Mouse (Mus musculus) forebrain, embryonic 14.5 days (tissue): ENCODE data around the gene Rasl11a. TPM values are rescaled to one million over a fixed set of nuclear protein-coding genes. Genes with fewer than 3 reads are reported as not detected.
"Not testable (repeated sequence)": the region's sequence is repeated elsewhere in the genome, so short reads cannot be mapped to it uniquely, and the experiment has no call there.

Experiments
- ATAC-seq: fragments of 200-750 bp; cut with Nextera tagmentation; 2 replicates; pipeline ENCODE4 v1.8.0; 2017; ENCODE audit warnings: mild to moderate bottlenecking, moderate library complexity
- DNase-seq: peaks from one replicate; pipeline ENCODE4 v3.0.0-alpha.2; 2015; ENCODE audit warnings: low spot score
- H3K27ac ChIP-seq: fragments of 300-500 bp; sonication (generic); 2 replicates; pipeline ENCODE4 v1.5.1; 2014; ENCODE audit warnings: low read depth, mild to moderate bottlenecking, control low read depth, low read length, moderate library complexity
- H3K27me3 ChIP-seq: fragments of 300-500 bp; sonication (generic); replicated peaks from 2 replicates; pipeline ENCODE4 v1.6.1; 2014; ENCODE audit warnings: low read length, control low read depth, mixed read lengths; ENCODE audit not compliant: control insufficient read depth, insufficient read depth
- H3K36me3 ChIP-seq: fragments of 300-500 bp; sonication (generic); 2 replicates; pipeline ENCODE4 v1.6.1; 2014; ENCODE audit warnings: low read length, control low read depth; ENCODE audit not compliant: control insufficient read depth, insufficient read depth
- H3K4me1 ChIP-seq: fragments of 300-500 bp; sonication (generic); 2 replicates; pipeline ENCODE4 v1.6.1; 2014; ENCODE audit warnings: antibody characterized with exemption, low read length, control low read depth; ENCODE audit not compliant: control insufficient read depth, insufficient read depth
- H3K4me2 ChIP-seq: fragments of 300-500 bp; sonication (generic); 2 replicates; pipeline ENCODE4 v1.6.1; 2014; ENCODE audit warnings: mild to moderate bottlenecking, control low read depth, low read length
- H3K4me3 ChIP-seq: fragments of 300-500 bp; sonication (generic); 2 replicates; pipeline ENCODE4 v1.5.1; 2014; ENCODE audit warnings: low read depth, low read length, control low read depth
- H3K9ac ChIP-seq: fragments of 300-500 bp; sonication (generic); 2 replicates; pipeline ENCODE4 v1.6.1; 2014; ENCODE audit warnings: mild to moderate bottlenecking, low read length, control low read depth, moderate library complexity
- H3K9me3 ChIP-seq: fragments of 300-500 bp; sonication (generic); replicated peaks from 2 replicates; pipeline ENCODE4 v1.6.1; 2016; ENCODE audit warnings: low read length, control low read depth, mixed read lengths; ENCODE audit not compliant: control insufficient read depth
- WGBS: fragments of 180-500 bp; shearing (Covaris S2); extraction: QIAGEN DNeasy Blood & Tissue Kit; methylation state at CpG from one replicate; pipeline ENCODE4 v1.1.7; 2014; 5-methylcytosine and 5-hydroxymethylcytosine counted together
- polyA plus RNA-seq: library from polyadenylated mRNA; unstranded; fragments of >200 nt; fragmentation: Nextera tagmentation; extraction: Ambion mirVana; gene quantifications from 2 replicates; pipeline ENCODE4 v1.2.1, GENCODE M21; 2014

Rasl11a gene
- polyA plus RNA-seq, 1 experiment from 2014 or later = 6.4 TPM

- WGBS = 93% methylated on average over 5 of the region's 5 CpGs
- Histone ChIP-seq H3K4me3 (no peak overlapping the region), H3K27me3 (no peaks in the 10 kb centered on the region), H3K36me3 (no peaks in the 10 kb centered on the region), H3K9me3 (no peaks in the 10 kb centered on the region), H3K9ac (no peak overlapping the region), H3K4me1 (no peaks in the 10 kb centered on the region), H3K4me2 (no peak overlapping the region), H3K27ac (no peak overlapping the region)
- no peak for DNase-seq
- no peak for ATAC-seq
Measured at GRCm38 (mm10) chr5:146872981-146873631, 28.2 kb downstream of the Rasl11a start.

GRCm38 (mm10) chr5:146876024-146876423, 31.2 kb downstream of the Rasl11a start:
- H3K4me1 ChIP-seq = no peaks in the 10 kb centered on the region
- no peak overlapping the region for H3K4me2 ChIP-seq
- H3K9me3 ChIP-seq = no peaks in the 10 kb centered on the region
- no peaks in the 10 kb centered on the region for H3K27me3 ChIP-seq
- ATAC-seq = no peak
- no peak overlapping the region for H3K4me3 ChIP-seq
- WGBS = 85% methylated on average over 2 of the region's 2 CpGs
- no peaks in the 10 kb centered on the region for H3K36me3 ChIP-seq
- no peak for DNase-seq
- H3K27ac ChIP-seq = no peak overlapping the region
- no peak overlapping the region for H3K9ac ChIP-seq

- not testable (repeated sequence) for H3K36me3 ChIP-seq, H3K27ac ChIP-seq, H3K27me3 ChIP-seq, DNase-seq, H3K9me3 ChIP-seq, ATAC-seq, H3K4me1 ChIP-seq, H3K4me2 ChIP-seq, H3K4me3 ChIP-seq, H3K9ac ChIP-seq
- 72% methylated on average over 5 of the region's 6 CpGs for WGBS
Measured at GRCm38 (mm10) chr5:146877882-146878281, 33.0 kb downstream of the Rasl11a start.

- H3K27me3 ChIP-seq = no peaks in the 10 kb centered on the region
- H3K4me1 ChIP-seq = no peaks in the 10 kb centered on the region
- H3K4me3 ChIP-seq = no peak overlapping the region
- DNase-seq (no peak), ATAC-seq (no peak)
- H3K27ac ChIP-seq = no peak overlapping the region
- 82% methylated on average over 6 of the region's 6 CpGs for WGBS
- H3K9ac ChIP-seq = no peak overlapping the region
- H3K36me3 ChIP-seq = no peaks in the 10 kb centered on the region
- H3K4me2 ChIP-seq = no peak overlapping the region
- no peaks in the 10 kb centered on the region for H3K9me3 ChIP-seq
Measured at GRCm38 (mm10) chr5:146882261-146882660, 37.4 kb downstream of the Rasl11a start.

GRCm38 (mm10) chr5:146883053-146883452, 38.2 kb downstream of the Rasl11a start:
- no peak overlapping the region for H3K9ac ChIP-seq
- no peak overlapping the region for H3K4me3 ChIP-seq
- H3K27me3 ChIP-seq = no peaks in the 10 kb centered on the region
- ATAC-seq (no peak), DNase-seq (no peak)
- 70% methylated on average over 7 of the region's 7 CpGs for WGBS
- no peak overlapping the region for H3K4me2 ChIP-seq
- no peaks in the 10 kb centered on the region for H3K9me3 ChIP-seq
- H3K27ac ChIP-seq = no peak overlapping the region
- H3K36me3 ChIP-seq = no peaks in the 10 kb centered on the region
- H3K4me1 ChIP-seq = no peaks in the 10 kb centered on the region

GRCm38 (mm10) chr5:146883486-146884272, 38.8 kb downstream of the Rasl11a start:
- Histone ChIP-seq H3K9me3 (no peaks in the 10 kb centered on the region), H3K4me2 (no peak overlapping the region), H3K4me1 (no peaks in the 10 kb centered on the region), H3K36me3 (no peaks in the 10 kb centered on the region), H3K4me3 (no peak overlapping the region), H3K27ac (no peak overlapping the region), H3K27me3 (no peaks in the 10 kb centered on the region), H3K9ac (no peak overlapping the region)
- 88% methylated on average over 15 of the region's 15 CpGs for WGBS
- no peak for ATAC-seq
- DNase-seq = no peak

- no peaks in the 10 kb centered on the region for H3K4me1 ChIP-seq
- H3K27me3 ChIP-seq = no peaks in the 10 kb centered on the region
- no peaks in the 10 kb centered on the region for H3K9me3 ChIP-seq
- H3K4me3 ChIP-seq = no peak overlapping the region
- no peak overlapping the region for H3K27ac ChIP-seq
- WGBS = 10% methylated on average over 14 of the region's 14 CpGs
- H3K36me3 ChIP-seq = no peaks in the 10 kb centered on the region
- no peak overlapping the region for H3K9ac ChIP-seq
- DNase-seq (peak; percentile 36), ATAC-seq (no peak)
- no peak overlapping the region for H3K4me2 ChIP-seq
Measured at GRCm38 (mm10) chr5:146891127-146891526, 46.3 kb downstream of the Rasl11a start.

- Histone ChIP-seq H3K4me1 (no peaks in the 10 kb centered on the region), H3K36me3 (no peaks in the 10 kb centered on the region), H3K4me3 (no peak overlapping the region), H3K27me3 (no peaks in the 10 kb centered on the region), H3K9ac (no peak overlapping the region), H3K27ac (no peak overlapping the region), H3K9me3 (no peaks in the 10 kb centered on the region), H3K4me2 (no peak overlapping the region)
- DNase-seq (no peak), ATAC-seq (no peak)
- 87% methylated on average over 4 of the region's 4 CpGs for WGBS
Measured at GRCm38 (mm10) chr5:146892904-146893303, 48.0 kb downstream of the Rasl11a start.

GRCm38 (mm10) chr5:146893478-146894182, 48.8 kb downstream of the Rasl11a start:
- H3K36me3 ChIP-seq = no peaks in the 10 kb centered on the region
- H3K9me3 ChIP-seq = no peaks in the 10 kb centered on the region
- H3K9ac ChIP-seq = no peak overlapping the region
- H3K4me2 ChIP-seq = no peak overlapping the region
- no peak overlapping the region for H3K27ac ChIP-seq
- no peaks in the 10 kb centered on the region for H3K4me1 ChIP-seq
- DNase-seq (no peak), ATAC-seq (no peak)
- no peak overlapping the region for H3K4me3 ChIP-seq
- H3K27me3 ChIP-seq = no peaks in the 10 kb centered on the region
- WGBS = 84% methylated on average over 11 of the region's 11 CpGs
